Mouse (Mus musculus) right cerebral cortex, postnatal 14 days (tissue): ENCODE results near the gene Chrnd.

Experiments used
- DNase-seq: peaks from one replicate; pipeline ENCODE4 v3.0.0; 2022

Chrnd gene

GRCm38 (mm10) chr1:87185526-87185925 is 4.9 kb upstream of the Chrnd start:
- DNase-seq = no peak

- no peak for DNase-seq
These were observed 4.0 kb upstream of the Chrnd start for GRCm38 (mm10) chr1:87186261-87187036.

GRCm38 (mm10) chr1:87187037-87187355 is 3.4 kb upstream of the Chrnd start:
- peak; percentile 76 for DNase-seq

GRCm38 (mm10) chr1:87197296-87197695 is 6.9 kb downstream of the Chrnd start:
- no peak for DNase-seq

- no peak for DNase-seq
These were observed 8.0 kb downstream of the Chrnd start for GRCm38 (mm10) chr1:87198119-87199065.

GRCm38 (mm10) chr1:87200811-87201210 is 10.4 kb downstream of the Chrnd start:
- DNase-seq = no peak

- DNase-seq = no peak
These were observed 11.4 kb downstream of the Chrnd start for GRCm38 (mm10) chr1:87201848-87202247.

- no peak for DNase-seq
These were observed 13.4 kb downstream of the Chrnd start for GRCm38 (mm10) chr1:87203779-87204178.

- DNase-seq = no peak
These were observed 14.1 kb downstream of the Chrnd start, which contains the start of gene Chrng for GRCm38 (mm10) chr1:87204465-87204864. Gene Chrng (plus strand): TSS chr1:87204657.

- DNase-seq = no peak
These were observed 14.6 kb downstream of the Chrnd start for GRCm38 (mm10) chr1:87205038-87205437.

- no peak for DNase-seq
These were observed 15.1 kb downstream of the Chrnd start for GRCm38 (mm10) chr1:87205502-87205901.

GRCm38 (mm10) chr1:87206339-87206738 is 15.9 kb downstream of the Chrnd start:
- DNase-seq = no peak

- DNase-seq = no peak
These were observed 21.0 kb downstream of the Chrnd start for GRCm38 (mm10) chr1:87211431-87211830.

GRCm38 (mm10) chr1:87213735-87214704 is 23.6 kb downstream of the Chrnd start, which contains the start of gene Eif4e2:
Gene Eif4e2 (plus strand): TSS chr1:87213914.
- DNase-seq = peak; percentile 95

- DNase-seq = no peak
These were observed 24.3 kb downstream of the Chrnd start for GRCm38 (mm10) chr1:87214748-87215147.

GRCm38 (mm10) chr1:87217938-87218337 is 27.5 kb downstream of the Chrnd start:
- no peak for DNase-seq

GRCm38 (mm10) chr1:87225739-87226138 is 35.3 kb downstream of the Chrnd start:
- no peak for DNase-seq

GRCm38 (mm10) chr1:87226409-87227159 is 36.2 kb downstream of the Chrnd start:
- DNase-seq = no peak

- no peak for DNase-seq
These were observed 36.7 kb downstream of the Chrnd start for GRCm38 (mm10) chr1:87227160-87227550.

- no peak for DNase-seq
These were observed 40.2 kb downstream of the Chrnd start for GRCm38 (mm10) chr1:87230606-87231005.

- DNase-seq = no peak
These were observed 41.8 kb downstream of the Chrnd start for GRCm38 (mm10) chr1:87232197-87232596.

- no peak for DNase-seq
These were observed 48.6 kb downstream of the Chrnd start for GRCm38 (mm10) chr1:87239056-87239455.
